Mouse (Mus musculus): ENCODE results near the gene Med10. TPM values are rescaled to one million over a fixed set of nuclear protein-coding genes. Genes with fewer than 3 reads are reported as not detected.

The Med10 gene
- 182 and 203 TPM in 2 replicates for polyA plus RNA-seq (2012; rRNA removed)

DNA sequence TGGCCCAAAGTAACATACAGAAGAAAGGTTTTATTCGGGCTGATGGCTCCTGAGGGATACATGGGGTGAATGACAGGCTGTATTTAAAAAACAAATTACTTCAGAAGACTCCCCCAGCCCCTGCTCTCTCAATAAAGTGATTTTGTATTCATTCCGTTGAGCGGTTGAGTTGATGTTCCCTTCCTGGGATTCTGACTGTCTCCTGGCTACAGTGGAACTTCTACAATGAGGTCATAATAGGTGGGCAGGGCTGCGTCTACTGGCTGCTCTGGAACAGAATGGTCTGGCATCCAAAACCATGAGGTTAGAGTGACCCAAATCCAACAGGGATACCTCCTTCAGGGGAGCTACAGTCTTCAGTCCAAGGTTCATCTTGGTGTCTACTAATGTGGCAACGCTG, at the start of gene Med10:
Med10 (plus strand) TSS at position 301 of the 400 bp plus-strand sequence.
- H3K36me3 ChIP-seq (ENCODE audit: control insufficient read depth, insufficient read depth, low read length): no peaks in the 10 kb centered on the region
- no peaks in the 10 kb centered on the region for H3K4me1 ChIP-seq (ENCODE audit: control insufficient read depth, insufficient read depth, low read length)
- H3K27ac ChIP-seq (ENCODE audit: control insufficient read depth, insufficient read depth, low read depth, low read length): no peak within 1 kb of the TSS
- TF ChIP-seq CTCF (IDR thresholded peaks at IDR 0.05; ENCODE audit: control insufficient read depth, insufficient read depth, insufficient replicate concordance, low read depth, low read length) (no peak), POLR2A (IDR thresholded peaks at IDR 0.05; ENCODE audit: control insufficient read depth, low read depth, low read length) (no peak)
- H3K4me3 ChIP-seq (ENCODE audit: control insufficient read depth, low read depth, low read length): peak within 1 kb of the TSS; percentile 77
- H3K27me3 ChIP-seq (ENCODE audit: control insufficient read depth, insufficient read depth, low read length): no peaks in the 10 kb centered on the region

DNA sequence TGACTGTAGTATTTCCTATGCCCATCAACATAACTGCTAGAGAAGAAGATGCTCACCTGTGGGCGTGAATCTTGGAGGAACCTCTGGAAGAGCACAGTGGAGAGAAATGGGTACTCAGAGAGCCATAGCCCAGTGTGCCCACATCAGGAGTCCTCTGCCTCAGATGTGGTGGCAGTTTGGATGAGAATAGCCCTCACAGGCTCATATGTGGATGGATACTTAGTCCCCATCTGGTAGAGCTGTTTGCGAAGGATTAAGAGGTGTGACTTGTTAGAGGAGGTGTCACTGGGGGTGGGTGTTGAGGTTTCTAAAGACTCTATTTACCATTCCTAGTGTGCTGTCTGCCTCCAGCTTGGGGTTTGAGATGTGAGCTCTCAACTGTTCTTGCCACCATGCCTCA, 49.3 kb upstream of the Med10 start:
- Histone ChIP-seq H3K36me3 (ENCODE audit: control insufficient read depth, insufficient read depth, low read length) (no peaks in the 10 kb centered on the region), H3K4me3 (ENCODE audit: control insufficient read depth, low read depth, low read length) (no peak overlapping the region), H3K27me3 (ENCODE audit: control insufficient read depth, insufficient read depth, low read length) (no peaks in the 10 kb centered on the region), H3K27ac (ENCODE audit: control insufficient read depth, insufficient read depth, low read depth, low read length) (no peak overlapping the region), H3K4me1 (ENCODE audit: control insufficient read depth, insufficient read depth, low read length) (no peaks in the 10 kb centered on the region)
- TF ChIP-seq POLR2A (IDR thresholded peaks at IDR 0.05; ENCODE audit: control insufficient read depth, low read depth, low read length): no peak
- no peak for TF ChIP-seq CTCF (IDR thresholded peaks at IDR 0.05; ENCODE audit: control insufficient read depth, insufficient read depth, insufficient replicate concordance, low read depth, low read length)

DNA sequence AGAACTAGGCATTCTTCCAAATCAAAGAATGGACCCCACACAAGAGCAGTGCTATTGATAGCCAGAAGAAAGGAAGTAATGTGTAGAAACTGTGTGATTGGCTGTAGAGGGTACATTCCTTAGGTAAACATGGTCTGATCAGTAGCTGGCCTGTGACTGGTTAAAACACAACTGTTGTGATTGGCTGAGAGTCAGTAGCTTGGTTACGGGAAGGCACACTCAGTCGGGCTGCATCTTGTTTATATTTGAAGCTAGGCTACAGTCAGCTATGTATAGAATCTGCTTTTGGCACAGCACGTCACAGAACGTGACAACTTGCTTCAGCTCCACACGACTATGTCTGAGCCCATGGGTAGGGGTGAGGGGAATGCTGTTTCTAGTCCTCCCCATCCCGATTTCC, 43.2 kb upstream of the Med10 start:
- Histone ChIP-seq H3K4me1 (ENCODE audit: control insufficient read depth, insufficient read depth, low read length) (no peaks in the 10 kb centered on the region), H3K4me3 (ENCODE audit: control insufficient read depth, low read depth, low read length) (no peak overlapping the region), H3K27me3 (ENCODE audit: control insufficient read depth, insufficient read depth, low read length) (no peaks in the 10 kb centered on the region), H3K27ac (ENCODE audit: control insufficient read depth, insufficient read depth, low read depth, low read length) (no peak overlapping the region), H3K36me3 (ENCODE audit: control insufficient read depth, insufficient read depth, low read length) (no peaks in the 10 kb centered on the region)
- no peak for TF ChIP-seq POLR2A (IDR thresholded peaks at IDR 0.05; ENCODE audit: control insufficient read depth, low read depth, low read length)
- no peak for TF ChIP-seq CTCF (IDR thresholded peaks at IDR 0.05; ENCODE audit: control insufficient read depth, insufficient read depth, insufficient replicate concordance, low read depth, low read length)

DNA sequence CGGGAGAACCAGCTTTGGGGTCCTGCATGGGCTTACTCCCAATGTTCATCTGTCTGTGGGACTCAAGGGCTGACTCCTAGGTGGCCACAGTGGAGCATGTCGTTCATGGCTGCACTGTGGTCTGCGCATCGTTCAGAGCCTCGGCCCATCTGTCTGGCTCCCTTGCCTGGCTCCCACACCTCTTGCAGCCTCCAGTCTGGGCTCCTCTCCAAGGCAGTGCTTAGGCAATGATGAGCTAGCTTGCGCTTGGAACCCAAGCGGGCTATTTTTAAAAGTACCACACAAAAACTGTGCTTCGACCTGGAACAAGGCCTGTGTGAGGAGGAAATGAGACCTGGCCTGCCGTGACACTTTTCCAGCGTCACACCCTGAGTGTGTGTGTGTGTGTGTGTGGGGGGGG, 40.8 kb upstream of the Med10 start:
- H3K27me3 ChIP-seq (ENCODE audit: control insufficient read depth, insufficient read depth, low read length): no peaks in the 10 kb centered on the region
- TF ChIP-seq POLR2A (IDR thresholded peaks at IDR 0.05; ENCODE audit: control insufficient read depth, low read depth, low read length) (no peak), CTCF (IDR thresholded peaks at IDR 0.05; ENCODE audit: control insufficient read depth, insufficient read depth, insufficient replicate concordance, low read depth, low read length) (no peak)

DNA sequence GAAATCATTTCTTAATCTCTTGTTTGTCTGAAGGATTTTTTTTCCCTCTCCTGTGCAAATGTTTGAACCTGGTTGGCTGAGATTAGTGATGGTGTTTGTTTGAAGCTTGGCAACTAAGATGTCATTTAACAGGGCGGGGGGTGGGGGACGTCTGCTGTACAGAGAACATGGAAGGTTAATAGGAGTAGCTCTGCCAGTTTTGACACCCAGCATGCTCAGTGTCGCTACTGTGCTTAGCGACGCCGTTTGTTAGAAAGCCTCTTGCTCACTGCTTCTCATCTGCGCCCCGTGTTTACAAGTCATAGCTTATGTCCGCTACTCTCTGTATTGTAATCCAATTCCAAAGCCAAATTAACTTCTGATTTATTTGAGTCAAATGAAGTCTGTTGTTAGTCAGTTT, 37.5 kb upstream of the Med10 start:
- Histone ChIP-seq H3K27ac (ENCODE audit: control insufficient read depth, insufficient read depth, low read depth, low read length) (no peak overlapping the region), H3K36me3 (ENCODE audit: control insufficient read depth, insufficient read depth, low read length) (no peaks in the 10 kb centered on the region), H3K4me3 (ENCODE audit: control insufficient read depth, low read depth, low read length) (no peak overlapping the region), H3K27me3 (ENCODE audit: control insufficient read depth, insufficient read depth, low read length) (no peaks in the 10 kb centered on the region), H3K4me1 (ENCODE audit: control insufficient read depth, insufficient read depth, low read length) (no peaks in the 10 kb centered on the region)
- TF ChIP-seq POLR2A (IDR thresholded peaks at IDR 0.05; ENCODE audit: control insufficient read depth, low read depth, low read length): no peak
- no peak for TF ChIP-seq CTCF (IDR thresholded peaks at IDR 0.05; ENCODE audit: control insufficient read depth, insufficient read depth, insufficient replicate concordance, low read depth, low read length)

More for the DNA sequence above, 40.8 kb upstream of the Med10 start:
- Histone ChIP-seq H3K27ac (ENCODE audit: control insufficient read depth, insufficient read depth, low read depth, low read length) (no peak overlapping the region), H3K36me3 (ENCODE audit: control insufficient read depth, insufficient read depth, low read length) (no peaks in the 10 kb centered on the region), H3K4me1 (ENCODE audit: control insufficient read depth, insufficient read depth, low read length) (no peaks in the 10 kb centered on the region), H3K4me3 (ENCODE audit: control insufficient read depth, low read depth, low read length) (no peak overlapping the region)

DNA sequence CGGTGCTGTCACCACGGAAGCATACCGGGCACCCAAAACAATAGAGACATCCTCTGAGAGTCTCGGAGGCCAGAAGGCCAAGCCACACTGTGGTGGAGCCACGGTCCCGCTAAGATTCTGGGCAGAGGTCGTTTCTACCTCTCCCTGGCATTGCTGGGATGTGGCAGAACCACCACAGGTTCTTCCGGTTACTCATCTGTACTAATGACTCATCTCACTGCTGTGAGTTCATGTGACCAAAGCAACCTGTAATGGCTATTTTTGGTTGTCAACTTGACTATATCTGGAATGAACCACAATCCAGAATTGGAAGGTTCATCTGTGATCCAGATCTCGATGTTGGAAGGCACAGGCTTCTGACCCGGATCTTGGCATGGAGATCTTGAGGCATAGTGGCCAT, 34.0 kb upstream of the Med10 start:
- no peaks in the 10 kb centered on the region for H3K36me3 ChIP-seq (ENCODE audit: control insufficient read depth, insufficient read depth, low read length)
- H3K27me3 ChIP-seq (ENCODE audit: control insufficient read depth, insufficient read depth, low read length): no peaks in the 10 kb centered on the region
- no peak overlapping the region for H3K4me3 ChIP-seq (ENCODE audit: control insufficient read depth, low read depth, low read length)
- no peak overlapping the region for H3K27ac ChIP-seq (ENCODE audit: control insufficient read depth, insufficient read depth, low read depth, low read length)
- H3K4me1 ChIP-seq (ENCODE audit: control insufficient read depth, insufficient read depth, low read length): no peaks in the 10 kb centered on the region
- no peak for TF ChIP-seq CTCF (IDR thresholded peaks at IDR 0.05; ENCODE audit: control insufficient read depth, insufficient read depth, insufficient replicate concordance, low read depth, low read length)

DNA sequence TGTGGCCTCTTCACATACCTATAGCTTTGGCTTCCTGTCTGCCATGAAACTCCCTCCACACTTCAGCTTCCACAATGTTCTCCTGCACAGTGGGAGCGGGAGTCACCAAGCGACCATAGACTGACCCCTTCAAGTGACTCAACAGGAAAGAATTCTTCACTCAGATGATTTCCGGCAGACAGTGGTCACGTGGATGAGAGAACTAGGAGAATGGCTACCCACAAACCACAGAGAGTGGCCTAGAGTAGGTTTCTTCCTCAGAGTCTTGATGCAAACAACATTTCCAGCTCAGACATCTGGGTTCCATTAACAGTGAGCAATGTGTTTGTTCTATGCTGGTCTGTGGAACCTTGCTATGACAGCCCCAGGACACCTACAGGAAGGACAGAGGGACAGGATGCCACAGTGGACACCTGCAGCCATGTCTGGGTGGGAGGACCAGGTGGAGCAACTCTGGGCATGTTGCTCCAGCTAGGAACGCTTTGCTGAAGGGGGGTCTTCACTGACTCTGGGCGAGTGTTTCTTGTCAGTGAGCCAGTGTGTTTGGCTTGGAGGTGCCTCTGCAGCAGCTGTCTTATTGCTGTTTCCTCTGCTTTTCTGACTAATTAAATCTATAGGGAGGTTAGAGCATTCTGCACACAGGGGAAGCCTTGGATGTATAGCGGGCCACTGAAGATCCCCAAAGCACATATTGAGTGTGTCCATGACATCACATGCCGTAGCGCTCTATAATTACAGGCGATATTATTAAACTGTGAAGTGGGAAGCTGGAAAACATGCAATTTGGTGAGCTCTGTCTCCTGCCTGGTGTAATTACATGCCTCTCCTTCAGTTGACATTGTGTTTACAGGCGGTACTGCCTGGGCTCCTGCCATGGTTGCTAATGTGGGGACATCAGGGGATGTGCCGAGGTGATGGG, 31.4 kb upstream of the Med10 start:
- Histone ChIP-seq H3K36me3 (ENCODE audit: control insufficient read depth, insufficient read depth, low read length) (no peaks in the 10 kb centered on the region), H3K4me1 (ENCODE audit: control insufficient read depth, insufficient read depth, low read length) (peaks cover 2% of the 10 kb centered on the region; the same call in 1 of the 2 replicates), H3K4me3 (ENCODE audit: control insufficient read depth, low read depth, low read length) (peak overlapping the region; percentile 68), H3K27me3 (ENCODE audit: control insufficient read depth, insufficient read depth, low read length) (no peaks in the 10 kb centered on the region), H3K27ac (ENCODE audit: control insufficient read depth, insufficient read depth, low read depth, low read length) (no peak overlapping the region)
- TF ChIP-seq POLR2A (IDR thresholded peaks at IDR 0.05; ENCODE audit: control insufficient read depth, low read depth, low read length) (no peak), CTCF (IDR thresholded peaks at IDR 0.05; ENCODE audit: control insufficient read depth, insufficient read depth, insufficient replicate concordance, low read depth, low read length) (no peak)

Data from testis, adult 2 months (tissue).